Mouse (Mus musculus) inflammation-experienced regulatory T-cells, adult 16 weeks (primary cell): ENCODE data around the gene Tmem218. TPM values are rescaled to one million over a fixed set of nuclear protein-coding genes. Genes with fewer than 3 reads are reported as not detected.

ENCODE experiments used
- polyA plus RNA-seq: library from polyadenylated mRNA; unstranded; fragments of 100-300 nt; shearing (Covaris generic); gene quantifications from one replicate; pipeline ENCODE4 v1.2.1, GENCODE M21; 2017

The Tmem218 gene
- polyA plus RNA-seq, result 4.0 TPM

GRCm38 (mm10) chr9:37207929-37208411, at the start of gene Tmem218:
Gene Tmem218 (plus strand): TSS chr9:37208223.

GRCm38 (mm10) chr9:37255149-37255888, 47.3 kb downstream of the Tmem218 start, which contains the start of gene Slc37a2:
Gene Slc37a2 (minus strand): TSS chr9:37255738.

Other genes with a start within 250 kb of the Tmem218 start
- not detected for gene Pknox2, start 60.8 kb upstream of the Tmem218 start, polyA plus RNA-seq
- 7.6 TPM for gene Slc37a2, start 47.5 kb downstream of the Tmem218 start, polyA plus RNA-seq
- 10.3 TPM for gene Ccdc15, start 140.2 kb downstream of the Tmem218 start, polyA plus RNA-seq
- gene Hepacam, start 159.1 kb downstream of the Tmem218 start, polyA plus RNA-seq, result not detected
- not detected for gene Robo4, start 193.7 kb downstream of the Tmem218 start, polyA plus RNA-seq
- gene Robo3, start 225.0 kb downstream of the Tmem218 start, polyA plus RNA-seq, result not detected